Comparison of ENCODE assay signal across 10 mouse cellular contexts in the genomic region with DNA sequence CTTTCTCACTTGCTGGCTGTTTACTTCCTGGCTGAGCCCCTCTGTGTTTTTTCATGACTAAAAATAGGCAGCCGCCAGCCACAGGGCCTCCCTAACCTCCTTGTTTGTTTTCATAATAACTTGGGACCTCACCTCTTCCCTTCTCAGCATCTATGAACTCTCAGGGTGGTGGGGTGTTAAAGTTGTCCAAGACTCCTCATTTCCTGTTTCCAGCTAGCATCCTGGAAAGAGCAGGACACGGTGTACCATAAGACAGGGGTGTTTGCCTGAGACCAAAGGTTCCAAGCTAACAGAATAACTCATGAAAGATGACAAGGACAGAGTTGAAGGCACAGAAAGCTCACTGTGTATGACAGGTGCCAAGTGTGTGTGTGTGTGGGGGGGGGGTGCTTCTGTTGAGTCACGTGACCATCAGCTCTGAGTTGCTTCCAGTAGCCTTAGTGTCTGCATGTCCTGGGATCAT. TPM values are rescaled to one million over a fixed set of nuclear protein-coding genes. Genes with fewer than 3 reads are reported as not detected.
DNase-seq lines count a peak whose midpoint lies in the region; ATAC-seq lines count a peak whose summit lies in the region.
"Had no signal": no experiment of that assay in that cellular context is flagged by ENCODE, and none has a peak within 500 bp of the region (broad histone marks: within the 10 kb centered on the region; RNA-seq: fewer than 3 reads in every experiment).

No protein-coding gene starts in this region.

- no peaks in the 10 kb centered on the region for H3K36me3 ChIP-seq in heart, embryonic 16.5 days (ENCODE audit: control insufficient read depth, insufficient read depth)
- H3K36me3 ChIP-seq: embryonic facial prominence, embryonic 15.5 days; limb, embryonic 15.5 days had no signal

- H3K4me2 ChIP-seq in heart, embryonic 16.5 days (ENCODE audit: low read depth, low read length) = no peak overlapping the region
- H3K4me2 ChIP-seq: embryonic facial prominence, embryonic 15.5 days; limb, embryonic 15.5 days had no signal

- H3K27me3 ChIP-seq in heart, embryonic 16.5 days (ENCODE audit: control insufficient read depth, insufficient read depth, low read length) = no peaks in the 10 kb centered on the region
- H3K27me3 ChIP-seq: embryonic facial prominence, embryonic 15.5 days; limb, embryonic 15.5 days had no signal

- 28% methylated on average over 3 of the region's 3 CpGs for WGBS in heart, embryonic 16.5 days

- peak; percentile 32 for ATAC-seq in heart, embryonic 16.5 days (replicated peaks; ENCODE audit: extremely low read depth, insufficient read depth, low FRiP score)
- ATAC-seq in monocyte, adult 5-6 weeks (replicated peaks; ENCODE audit: insufficient number of reproducible peaks, low FRiP score, low TSS enrichment, poor library complexity, severe bottlenecking) = no peak

- peak; percentile 97 for DNase-seq in heart, adult 11 months
- DNase-seq in heart, postnatal 4 days = no peak
- peak; percentile 9 for DNase-seq in T-cell, adult 2 months (ENCODE audit: low spot score)
- DNase-seq in lung, postnatal 14 days = peak; percentile 27
- DNase-seq in cerebellum, postnatal 25 days = no peak
- no peak for DNase-seq in left cerebral cortex, postnatal 36 days (ENCODE audit: low spot score in 2 of 2)

- no peak overlapping the region for H3K9ac ChIP-seq in heart, embryonic 16.5 days (ENCODE audit: low read length)
- H3K9ac ChIP-seq: embryonic facial prominence, embryonic 15.5 days; limb, embryonic 15.5 days had no signal

- H3K27ac ChIP-seq in heart, embryonic 16.5 days (ENCODE audit: low read length) = peak overlapping the region; percentile 73
- H3K27ac ChIP-seq: embryonic facial prominence, embryonic 15.5 days; limb, embryonic 15.5 days had no signal

- no peaks in the 10 kb centered on the region for H3K9me3 ChIP-seq in heart, embryonic 16.5 days (replicated peaks; ENCODE audit: control insufficient read depth, low read length)
- H3K9me3 ChIP-seq: embryonic facial prominence, embryonic 15.5 days; limb, embryonic 15.5 days had no signal

- H3K4me1 ChIP-seq in heart, embryonic 16.5 days (ENCODE audit: control insufficient read depth, insufficient read depth, low read length) = peaks cover 10% of the 10 kb centered on the region
- H3K4me1 ChIP-seq: embryonic facial prominence, embryonic 15.5 days had no signal

- no peak overlapping the region for H3K4me3 ChIP-seq in heart, embryonic 16.5 days (ENCODE audit: low read length)
- H3K4me3 ChIP-seq: embryonic facial prominence, embryonic 15.5 days; limb, embryonic 15.5 days had no signal

- intact Hi-C loops in left cerebral cortex, postnatal 36 days (cut with DNase I) = no loop called here

RNA-seq across cellular contexts. Expression of gene G6pc, which starts 6.7 kb away (rescaled TPM):
- not detected for total RNA-seq in heart, postnatal 4 days (2021)
- not detected in 2 replicates for polyA plus RNA-seq in heart, embryonic 16.5 days (2015; fragmentation: Nextera tagmentation; extraction: Ambion mirVana)
- not detected in 3 replicates for total RNA-seq in monocyte, adult 5-6 weeks (2017)
- total RNA-seq in left cerebral cortex, postnatal 36 days (2021) = not detected
- polyA plus RNA-seq: embryonic facial prominence, embryonic 15.5 days; limb, embryonic 15.5 days had no signal

RNA-seq across cellular contexts. Expression of gene Aoc3, which starts 30.3 kb away (rescaled TPM):
- total RNA-seq in heart, postnatal 4 days (2021) = 10 to 100 TPM; 29.5 to 31.3 TPM
- polyA plus RNA-seq in heart, embryonic 16.5 days (2015; fragmentation: Nextera tagmentation; extraction: Ambion mirVana) = 2.2 and 2.6 TPM in 2 replicates
- not detected in 3 replicates for total RNA-seq in monocyte, adult 5-6 weeks (2017)
- total RNA-seq in left cerebral cortex, postnatal 36 days (2021) = under 1 TPM; 0.76 to 0.79 TPM

RNA-seq across cellular contexts. Expression of gene Aoc2, which starts 35.8 kb away (rescaled TPM):
- total RNA-seq in heart, postnatal 4 days (2021) = 1 to 10 TPM; 2.9 to 3.2 TPM
- 0.89 and 0.92 TPM in 2 replicates for polyA plus RNA-seq in heart, embryonic 16.5 days (2015; fragmentation: Nextera tagmentation; extraction: Ambion mirVana)
- total RNA-seq in monocyte, adult 5-6 weeks (2017) = 0.53 to 3.6 TPM (median 1.8 TPM) in 3 replicates
- total RNA-seq in left cerebral cortex, postnatal 36 days (2021) = 1 to 10 TPM; 4.4 to 7.2 TPM

RNA-seq across cellular contexts. Expression of gene Psme3, which starts 44.7 kb away (rescaled TPM):
- 100 to 1,000 TPM in 1 of 2 experiments, 10 to 100 TPM in 1; 88.7 to 103 TPM for total RNA-seq in heart, postnatal 4 days (2021)
- 94.1 and 103 TPM in 2 replicates for polyA plus RNA-seq in heart, embryonic 16.5 days (2015; fragmentation: Nextera tagmentation; extraction: Ambion mirVana)
- total RNA-seq in monocyte, adult 5-6 weeks (2017) = 51.0 to 74.7 TPM (median 73.3 TPM) in 3 replicates
- total RNA-seq in left cerebral cortex, postnatal 36 days (2021) = 100 to 1,000 TPM; 114 to 133 TPM

RNA-seq across cellular contexts. Expression of gene Aarsd1, which starts 56.7 kb away (rescaled TPM):
- total RNA-seq in heart, postnatal 4 days (2021) = 10 to 100 TPM; 25.0 to 27.1 TPM
- 42.8 and 44.6 TPM in 2 replicates for polyA plus RNA-seq in heart, embryonic 16.5 days (2015; fragmentation: Nextera tagmentation; extraction: Ambion mirVana)
- total RNA-seq in monocyte, adult 5-6 weeks (2017) = 15.4 to 24.5 TPM (median 20.8 TPM) in 3 replicates
- total RNA-seq in left cerebral cortex, postnatal 36 days (2021) = 10 to 100 TPM; 42.1 to 45.6 TPM

Comparison
In these comparisons a context has a peak if more than half of its experiments do, and no peak if none do; other contexts are left out.
1. DNase-seq: peak in heart, adult 11 months (single experiment), T-cell, adult 2 months (single experiment) and lung, postnatal 14 days (single experiment); none in heart, postnatal 4 days (single experiment), cerebellum, postnatal 25 days (0 of 2) and left cerebral cortex, postnatal 36 days (0 of 2).
2. RNA of gene Aoc3, which starts 30.3 kb away (total RNA-seq): 29.5 to 31.3 TPM in heart, postnatal 4 days; 0.76 to 0.79 TPM in left cerebral cortex, postnatal 36 days and not detected in monocyte, adult 5-6 weeks; every median in the first group is over 10 times any median in the second.